Mouse (Mus musculus) adipose tissue, adult 10 weeks (tissue): ENCODE measurements around the gene Gphb5. TPM values are rescaled to one million over a fixed set of nuclear protein-coding genes. Genes with fewer than 3 reads are reported as not detected.

ENCODE experiments used
- polyA plus RNA-seq: library from polyadenylated mRNA; stranded (reverse); fragments of 350-450 nt; fragmentation: Illumina TruSeq; extraction: RNeasy Lipid Tissue Mini Kit (QIAGEN cat#74804); gene quantifications from one replicate; pipeline ENCODE4 v1.2.3, GENCODE M21; 2014; ENCODE audit warnings: low read depth, low replicate concordance

Gphb5 gene
- polyA plus RNA-seq = not detected

DNA sequence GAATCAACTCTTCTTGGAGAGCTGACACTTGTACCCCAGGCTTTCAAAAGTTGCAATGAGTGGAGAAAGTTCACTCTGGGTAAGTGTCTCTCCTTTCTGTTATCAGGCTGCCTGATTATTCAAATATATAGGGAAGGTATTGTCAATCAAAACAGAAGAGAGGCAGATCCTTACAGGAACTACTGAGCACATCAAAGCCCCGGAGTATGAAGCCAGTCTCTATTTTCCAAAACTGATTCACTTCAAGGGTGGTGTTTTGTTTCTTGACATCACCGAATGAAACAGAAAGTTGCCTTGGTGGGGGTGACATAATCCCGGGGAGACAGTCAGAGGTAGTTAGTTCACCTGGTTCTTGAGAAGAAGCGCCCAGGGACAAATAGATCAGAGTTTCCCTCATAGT lies at the start of gene Gphb5:
TSS of gene Gphb5 (minus strand) at position 101 of the 400 bp plus-strand sequence.

Other genes with a start within 250 kb of the Gphb5 start
- gene Kcnh5, start 239.4 kb downstream of the Gphb5 start, polyA plus RNA-seq = not detected
- 25.9 TPM for gene Rhoj, start 108.5 kb downstream of the Gphb5 start, polyA plus RNA-seq
- gene Ppp2r5e, start 179.5 kb upstream of the Gphb5 start, polyA plus RNA-seq = 22.2 TPM